Mouse (Mus musculus): Measurements from ENCODE around the gene Pakap.
A peak's percentile ranks its signal among the peaks of the same experiment; 100 is the strongest.

Gene Pakap

GRCm38 (mm10) chr4:57772851-57773510 is 205.0 kb downstream of the Pakap start:
- no peak for DNase-seq

- DNase-seq, result no peak
These were observed 206.5 kb downstream of the Pakap start for GRCm38 (mm10) chr4:57774517-57774916.

- no peak for DNase-seq
These were observed 207.6 kb downstream of the Pakap start for GRCm38 (mm10) chr4:57775582-57775981.

DNA sequence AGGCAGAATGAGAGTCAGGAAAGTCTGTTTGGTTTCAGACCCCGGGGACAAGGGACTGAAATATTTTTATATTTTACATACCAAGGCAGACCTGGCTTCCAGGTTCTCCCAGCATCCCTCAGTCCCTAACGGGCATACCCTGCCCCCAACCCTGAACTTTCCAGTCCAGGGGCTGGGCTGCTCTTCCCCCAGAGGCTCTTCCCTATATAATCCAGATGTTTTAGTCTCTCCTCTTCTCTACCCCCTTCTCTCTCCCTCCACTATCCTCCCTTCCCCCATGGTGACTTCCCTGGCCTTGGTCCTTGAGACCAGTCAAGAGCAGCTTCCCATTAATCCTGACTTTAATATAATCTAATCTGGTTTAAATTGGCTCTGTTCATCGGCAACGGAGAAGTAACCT is 212.4 kb downstream of the Pakap start:
- DNase-seq, result no peak

GRCm38 (mm10) chr4:57780833-57781641 is 213.1 kb downstream of the Pakap start:
- DNase-seq, result peak in 1 of 2 experiments; percentile 9

DNA sequence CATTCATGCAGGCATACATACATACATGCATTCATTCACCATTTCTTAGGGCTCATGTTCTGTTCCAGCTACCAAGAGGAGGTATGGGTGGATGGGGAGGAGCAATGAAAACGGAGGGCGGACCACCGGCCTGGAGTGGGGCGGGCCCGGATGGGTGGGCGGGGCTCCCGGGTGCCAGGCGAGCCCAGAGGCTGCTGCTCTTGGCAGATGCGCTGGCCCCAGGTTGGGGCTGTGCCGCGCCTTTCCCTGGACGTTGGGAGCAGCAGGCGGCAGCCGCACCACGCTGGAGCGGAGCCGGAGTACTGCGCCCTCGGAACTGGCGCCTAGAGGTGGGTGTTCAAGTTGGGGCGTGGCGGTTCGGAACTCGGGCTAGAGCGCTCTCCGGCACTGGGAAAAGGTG is 214.0 kb downstream of the Pakap start:
- DNase-seq, result peak; percentile 15 to 55

DNA sequence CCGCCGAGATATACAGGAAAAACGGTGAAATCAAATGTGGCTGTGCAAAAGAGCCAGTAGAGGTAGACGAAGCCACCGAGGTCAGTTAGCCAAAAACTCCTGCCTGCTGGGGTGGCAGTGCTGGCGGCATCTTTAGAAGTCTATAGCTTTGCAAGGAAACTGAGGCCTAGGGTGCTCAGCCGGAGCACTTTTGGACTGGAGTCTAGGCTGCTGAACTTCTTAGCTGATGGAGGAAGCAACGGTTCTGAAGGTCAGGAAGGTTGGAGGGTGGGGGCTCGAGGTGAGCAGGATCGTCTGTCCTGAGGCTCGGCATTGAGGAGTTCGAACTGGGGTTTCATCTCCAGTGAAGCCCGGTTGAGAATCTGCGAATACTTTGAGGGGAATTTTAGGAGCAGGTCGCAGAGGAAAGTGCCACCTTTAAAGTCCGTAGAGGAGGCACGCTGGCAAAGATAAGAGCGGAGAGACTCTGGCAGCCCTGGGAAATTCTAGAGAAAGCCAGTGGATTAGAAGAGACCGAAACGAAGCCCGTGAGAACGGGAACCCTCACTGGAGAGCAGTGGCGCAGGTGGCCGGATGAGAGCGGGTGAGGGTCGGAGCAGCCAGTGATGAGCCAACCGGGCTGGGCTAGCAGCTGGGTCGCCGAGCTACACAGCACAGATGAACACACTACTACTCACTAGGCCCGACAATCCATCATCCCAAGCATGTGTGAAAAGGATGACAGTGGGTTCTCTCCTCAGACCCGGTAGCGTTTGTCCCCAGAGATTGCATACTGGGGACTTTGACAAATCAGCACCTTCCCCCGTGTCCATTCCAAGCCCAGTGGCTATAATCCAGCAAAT is 214.8 kb downstream of the Pakap start:
- DNase-seq, result peak; percentile 8 to 10

DNA sequence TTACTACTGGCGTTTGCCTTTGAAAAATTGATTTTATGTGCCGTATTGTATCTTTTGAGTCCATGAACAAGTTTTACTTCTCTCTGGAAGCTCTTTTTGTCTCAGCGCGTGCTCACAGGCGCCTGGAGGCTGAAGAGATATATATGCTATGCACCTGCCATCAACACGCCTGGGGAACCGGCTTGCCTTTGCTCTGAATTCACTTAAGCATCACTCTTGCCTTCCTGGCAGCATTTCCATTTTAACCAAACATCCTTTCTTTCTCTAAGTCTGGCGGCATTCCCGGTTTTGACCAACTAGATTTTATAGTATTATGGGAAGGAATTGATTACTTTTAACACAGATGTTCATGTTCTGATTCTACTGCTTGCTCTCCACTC is 215.4 kb downstream of the Pakap start:
- DNase-seq, result no peak

DNA sequence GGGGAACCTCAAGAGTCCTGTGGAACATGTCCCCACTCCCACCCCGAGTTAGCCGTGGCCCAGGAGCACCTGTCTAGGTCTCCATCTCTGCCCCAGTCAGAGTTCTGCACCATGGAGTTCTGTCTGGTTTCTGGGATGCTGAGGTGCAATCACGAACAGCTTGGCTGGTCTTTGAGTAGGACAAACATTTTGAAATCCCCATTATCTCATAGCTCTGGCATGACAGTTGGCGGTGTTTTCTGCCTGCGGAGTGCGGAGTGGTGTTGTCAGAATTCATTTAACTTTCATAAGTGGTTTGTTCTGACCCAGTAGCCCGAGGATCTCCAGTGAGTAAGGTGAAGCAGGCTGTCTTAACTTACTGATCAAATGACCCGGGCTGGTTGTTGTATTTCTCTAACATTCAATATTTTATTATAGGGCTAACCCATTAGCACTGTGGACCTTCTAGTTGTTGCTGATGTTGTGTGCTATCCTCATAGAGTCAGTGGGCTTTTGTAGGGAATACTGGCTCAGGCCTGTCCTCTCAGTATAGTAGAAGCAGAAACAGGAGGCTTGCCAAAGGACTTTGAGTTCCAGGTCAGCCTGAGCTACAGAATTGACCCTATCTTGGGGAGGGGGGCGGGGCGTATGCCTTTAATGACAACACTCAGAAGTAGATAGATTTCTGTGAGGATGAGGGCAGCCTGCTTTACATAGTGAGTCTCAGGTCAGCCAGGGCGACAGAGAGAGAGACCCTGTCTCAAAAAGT is 216.0 kb downstream of the Pakap start:
- DNase-seq, result no peak

GRCm38 (mm10) chr4:57788709-57789108 is 220.7 kb downstream of the Pakap start:
- DNase-seq, result peak in 1 of 2 experiments; percentile 12

DNA sequence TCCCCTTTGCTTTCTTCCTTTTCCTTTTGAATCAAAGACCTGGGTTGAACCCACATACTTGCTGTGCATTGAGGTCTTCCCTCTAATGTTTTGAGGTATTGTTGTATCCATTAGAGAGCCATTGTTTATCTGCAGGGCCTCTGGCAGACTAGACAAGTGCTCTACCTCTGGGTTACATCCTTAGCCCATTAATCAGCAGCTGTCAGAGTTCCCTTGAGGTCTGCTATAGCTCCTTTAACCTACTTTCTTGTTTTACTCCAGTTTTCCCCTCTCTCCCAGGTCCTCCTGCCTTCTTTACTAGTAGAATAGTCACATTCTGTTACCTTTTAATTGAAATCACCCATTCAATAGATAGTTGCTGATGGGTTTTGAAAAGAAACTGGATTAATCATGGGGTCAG is 221.1 kb downstream of the Pakap start:
- DNase-seq, result no peak

DNA sequence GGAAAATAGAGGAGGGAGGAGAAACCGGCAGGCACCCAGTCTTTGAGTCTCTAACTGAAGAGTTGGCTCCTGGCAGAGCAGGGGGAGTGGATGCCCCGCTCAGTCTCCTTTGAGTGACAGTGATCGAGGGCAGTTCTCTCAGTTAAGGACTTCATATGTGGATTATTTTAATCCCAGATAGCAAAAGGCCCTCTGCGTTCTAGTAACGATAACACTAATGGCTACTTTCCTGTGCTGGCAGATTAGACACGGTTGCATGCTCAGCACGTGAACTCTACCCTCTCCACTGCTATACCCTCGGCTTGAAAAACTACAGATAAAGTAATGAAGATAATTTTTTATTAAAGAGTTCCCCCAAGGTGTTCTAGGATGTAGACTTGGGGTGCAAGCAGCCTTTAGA is 226.0 kb downstream of the Pakap start:
- no peak for DNase-seq

GRCm38 (mm10) chr4:57794547-57794946 is 226.6 kb downstream of the Pakap start:
- DNase-seq, result no peak

GRCm38 (mm10) chr4:57797548-57798285 is 229.7 kb downstream of the Pakap start:
- no peak for DNase-seq

DNA sequence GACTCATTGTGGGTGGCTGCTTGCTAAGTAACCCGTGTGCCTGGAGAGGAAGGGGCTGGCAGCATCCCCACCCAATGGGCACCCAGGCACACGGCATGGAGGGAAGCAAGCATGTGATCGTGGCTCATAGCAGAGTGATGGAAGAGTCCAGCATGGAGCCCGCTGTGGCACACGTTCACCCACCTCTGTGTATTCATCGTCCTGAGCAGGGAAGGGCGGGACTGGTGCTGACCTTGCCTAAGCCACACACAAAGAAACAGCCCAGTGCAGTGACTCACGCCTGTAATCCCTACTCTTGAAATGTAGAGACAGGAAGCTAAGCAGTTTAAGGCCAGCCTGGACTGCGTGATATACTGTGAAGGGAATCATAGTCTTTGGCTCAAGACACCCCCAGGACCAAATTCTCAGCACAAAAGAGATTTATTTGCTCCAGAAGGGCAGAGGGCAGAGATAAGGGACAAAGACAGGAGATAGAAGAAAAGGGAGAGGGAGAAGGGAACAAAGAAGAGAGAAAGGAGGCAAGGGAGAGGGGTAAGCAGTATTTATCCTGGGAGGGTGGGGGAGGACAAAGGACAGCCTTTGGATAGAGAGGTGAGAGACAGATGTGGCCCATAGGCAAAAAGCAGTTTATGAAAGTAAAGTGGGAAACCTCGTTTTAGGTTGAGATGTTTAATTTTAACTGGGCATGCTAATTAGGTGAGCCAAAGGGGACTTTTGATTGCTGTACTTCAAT is 230.5 kb downstream of the Pakap start:
- DNase-seq, result no peak

DNA sequence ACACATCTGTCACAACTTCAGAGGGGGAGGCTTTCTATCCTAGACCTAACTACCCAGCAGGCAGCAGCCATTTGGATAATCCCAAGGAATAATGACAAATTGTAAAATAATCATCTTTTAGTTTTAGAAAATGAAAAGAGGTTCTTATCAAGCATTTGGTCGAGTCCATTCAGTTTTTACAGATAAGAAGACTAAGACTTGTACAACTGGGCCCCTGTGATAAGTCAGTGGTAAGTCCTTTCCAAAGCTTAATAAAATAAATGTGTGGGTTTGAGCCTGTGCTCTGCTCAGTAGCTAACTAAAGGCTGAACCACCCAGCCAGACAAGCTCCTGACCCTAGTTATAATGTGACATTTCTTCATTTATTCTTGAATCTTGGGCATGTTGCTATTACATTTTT is 231.3 kb downstream of the Pakap start:
- DNase-seq, result no peak

DNA sequence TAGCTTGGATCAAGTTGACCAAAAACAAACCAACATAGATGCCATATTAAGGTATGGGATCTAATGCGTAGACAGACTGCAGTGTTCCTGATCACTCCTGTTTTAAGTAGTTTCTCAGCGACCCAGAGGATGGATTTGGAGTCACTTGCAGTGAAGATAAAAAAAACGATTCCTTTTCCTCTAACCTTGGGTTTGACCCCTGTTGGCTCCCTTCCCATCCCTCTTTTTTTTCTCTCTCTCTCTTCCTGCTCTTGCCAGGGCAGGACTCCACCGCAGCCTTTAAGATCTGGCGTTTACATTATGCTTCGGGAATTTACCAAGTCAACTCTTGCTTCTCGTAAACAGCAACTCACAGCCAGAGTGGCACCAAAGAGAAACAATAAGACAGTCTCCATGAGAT is 233.3 kb downstream of the Pakap start:
- no peak for DNase-seq

GRCm38 (mm10) chr4:57801986-57802385 is 234.0 kb downstream of the Pakap start:
- DNase-seq, result no peak

DNA sequence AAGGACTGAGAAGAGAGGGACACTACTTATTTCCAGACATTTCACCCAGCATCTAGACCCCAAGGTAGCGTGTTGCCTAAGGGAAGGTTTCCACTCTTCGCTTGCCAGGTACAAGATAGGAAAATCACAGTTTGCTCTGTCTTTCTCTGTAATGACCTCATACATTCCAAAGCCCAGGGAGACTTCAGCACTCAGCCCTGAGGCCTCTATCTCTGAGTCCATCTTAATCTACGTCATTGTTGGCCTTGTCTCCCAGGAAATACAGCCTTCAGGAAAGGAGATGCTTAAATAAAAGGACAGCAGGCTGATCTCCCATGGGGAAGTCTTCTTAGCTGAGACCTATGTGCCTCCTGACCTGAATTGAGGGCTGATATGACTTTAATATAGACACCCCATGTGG is 234.4 kb downstream of the Pakap start:
- no peak for DNase-seq

DNA sequence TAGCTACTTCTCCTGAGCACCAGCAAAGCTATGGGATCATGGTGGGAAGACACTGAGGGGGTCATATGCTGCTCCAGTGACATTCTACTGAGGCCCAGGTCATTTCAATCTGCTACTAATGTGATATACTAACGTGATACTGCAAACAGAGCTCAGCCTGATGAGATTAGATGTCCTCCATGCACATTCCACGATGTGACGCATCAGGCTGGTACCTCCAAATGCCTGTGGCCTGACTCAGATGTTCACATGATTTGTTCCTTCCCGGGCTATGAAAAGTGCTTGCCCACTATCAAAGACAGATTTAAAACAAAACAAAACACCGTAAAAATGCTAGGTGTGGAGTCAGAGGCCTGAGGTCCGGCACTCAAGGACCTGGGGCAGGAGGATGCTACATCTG is 236.9 kb downstream of the Pakap start:
- no peak for DNase-seq

GRCm38 (mm10) chr4:57809449-57809848 is 241.5 kb downstream of the Pakap start:
- DNase-seq, result no peak
